Mouse (Mus musculus): ENCODE data around the gene Hus1. TPM values are rescaled to one million over a fixed set of nuclear protein-coding genes. Genes with fewer than 3 reads are reported as not detected.

Hus1 gene
- 10 to 100 TPM; 12.4 to 13.2 TPM for total RNA-seq (2021)
- long read RNA-seq, partial matches to known transcripts, result 0 of 1 reads
- long read RNA-seq, other reads (novel, unspliced or antisense), result 1 of 1 reads

GRCm38 (mm10) chr11:9010853-9011339, at the start of gene Hus1:
Gene Hus1, minus strand, starts transcription at chr11:9011191.
- DNase-seq (ENCODE audit: low spot score in 2 of 2), result peak; percentile 85 to 88

GRCm38 (mm10) chr11:9060484-9060883, 49.5 kb upstream of the Hus1 start:
- DNase-seq (ENCODE audit: low spot score in 2 of 2), result no peak

GRCm38 (mm10) chr11:9060029-9060428, 49.0 kb upstream of the Hus1 start:
- DNase-seq (ENCODE audit: low spot score in 2 of 2), result no peak

- no peak for DNase-seq (ENCODE audit: low spot score in 2 of 2)
These were observed 46.7 kb upstream of the Hus1 start for GRCm38 (mm10) chr11:9057711-9058110.

GRCm38 (mm10) chr11:9056937-9057336, 45.9 kb upstream of the Hus1 start:
- DNase-seq (ENCODE audit: low spot score in 2 of 2), result no peak

- no peak for DNase-seq (ENCODE audit: low spot score in 2 of 2)
These were observed 40.9 kb upstream of the Hus1 start for GRCm38 (mm10) chr11:9051895-9052294.

GRCm38 (mm10) chr11:9050241-9050640, 39.2 kb upstream of the Hus1 start:
- DNase-seq (ENCODE audit: low spot score in 2 of 2), result no peak

- no peak for DNase-seq (ENCODE audit: low spot score in 2 of 2)
These were observed 37.7 kb upstream of the Hus1 start, which contains the start of gene Sun3 for GRCm38 (mm10) chr11:9048703-9049060. Gene Sun3, minus strand, starts transcription at chr11:9048991.

- DNase-seq (ENCODE audit: low spot score in 2 of 2), result peak; percentile 82 to 85
These were observed 37.2 kb upstream of the Hus1 start, which contains the start of gene Gm11992 for GRCm38 (mm10) chr11:9048011-9048702. Gene Gm11992, plus strand, starts transcription at chr11:9048594.

GRCm38 (mm10) chr11:9047044-9047443, 36.1 kb upstream of the Hus1 start:
- no peak for DNase-seq (ENCODE audit: low spot score in 2 of 2)

GRCm38 (mm10) chr11:9046546-9046945, 35.6 kb upstream of the Hus1 start:
- DNase-seq (ENCODE audit: low spot score in 2 of 2), result no peak

GRCm38 (mm10) chr11:9031530-9031929, 20.5 kb upstream of the Hus1 start:
- no peak for DNase-seq (ENCODE audit: low spot score in 2 of 2)

- no peak for DNase-seq (ENCODE audit: low spot score in 2 of 2)
These were observed 14.2 kb upstream of the Hus1 start for GRCm38 (mm10) chr11:9025211-9025610.

- DNase-seq (ENCODE audit: low spot score in 2 of 2), result no peak
These were observed 13.8 kb upstream of the Hus1 start for GRCm38 (mm10) chr11:9024782-9025181.

GRCm38 (mm10) chr11:9020207-9020606, 9.2 kb upstream of the Hus1 start:
- no peak for DNase-seq (ENCODE audit: low spot score in 2 of 2)

GRCm38 (mm10) chr11:9018491-9019267, 7.7 kb upstream of the Hus1 start:
- no peak for DNase-seq (ENCODE audit: low spot score in 2 of 2)

- no peak for DNase-seq (ENCODE audit: low spot score in 2 of 2)
These were observed 3.7 kb upstream of the Hus1 start for GRCm38 (mm10) chr11:9014740-9015139.

GRCm38 (mm10) chr11:9011348-9011747, 357 bp upstream of the Hus1 start:
- DNase-seq (ENCODE audit: low spot score in 2 of 2), result no peak

- DNase-seq (ENCODE audit: low spot score in 2 of 2), result peak; percentile 20 to 38
These were observed 575 bp downstream of the Hus1 start for GRCm38 (mm10) chr11:9010416-9010815.

- DNase-seq (ENCODE audit: low spot score in 2 of 2), result no peak
These were observed 2.2 kb downstream of the Hus1 start for GRCm38 (mm10) chr11:9008761-9009160.

GRCm38 (mm10) chr11:8988084-8988483, 22.9 kb downstream of the Hus1 start:
- DNase-seq (ENCODE audit: low spot score in 2 of 2), result no peak

- DNase-seq (ENCODE audit: low spot score in 2 of 2), result no peak
These were observed 24.9 kb downstream of the Hus1 start for GRCm38 (mm10) chr11:8986058-8986457.
